Mouse (Mus musculus) bone marrow, adult 2 months (tissue): ENCODE data around the gene Sun2.

Experiments
- CTCF ChIP-seq: fragments of 200-500 bp; IDR thresholded peaks from 2 replicates; pipeline ENCODE4 v1.5.1; 2011; ENCODE audit warnings: low read length, control low read depth; ENCODE audit not compliant: control insufficient read depth, insufficient read depth
- POLR2A ChIP-seq: fragments of 200-500 bp; IDR thresholded peaks from 2 replicates; pipeline ENCODE4 v1.6.1; 2011; ENCODE audit warnings: low read depth, mild to moderate bottlenecking, control low read depth, low read length, borderline replicate concordance; ENCODE audit not compliant: control insufficient read depth

- TF ChIP-seq POLR2A (no peak), CTCF (no peak)
Measured at GRCm38 (mm10) chr15:79692334-79692733, 50.0 kb downstream of the Sun2 start.
